Mouse (Mus musculus) CH12.LX (cell line): ENCODE data around the gene Ddost. TPM values are rescaled to one million over a fixed set of nuclear protein-coding genes. Genes with fewer than 3 reads are reported as not detected.

Experiments used
- DNase-seq: peaks from one replicate; pipeline ENCODE4 v3.0.0-alpha.2; 2013; ENCODE audit errors: extremely low read depth
- H3K27ac ChIP-seq: 2 replicates; pipeline ENCODE4 v1.5.1; 2012; ENCODE audit warnings: low read depth, mild to moderate bottlenecking, control low read depth, moderate library complexity; ENCODE audit not compliant: insufficient read depth
- H3K27me3 ChIP-seq: replicated peaks from 2 replicates; pipeline ENCODE3; 2012; ENCODE audit warnings: inconsistent platforms
- H3K36me3 ChIP-seq, 2 experiments: replicated peaks in 1 of 2; 2 replicates each; pipeline versions ENCODE3 to v1.6.1; 2012; ENCODE audit warnings: inconsistent platforms in 1 of 2, low read length in 1 of 2, mild to moderate bottlenecking in 1 of 2, mixed read lengths in 1 of 2, moderate library complexity in 1 of 2; ENCODE audit not compliant: control insufficient read depth in 1 of 2, insufficient read depth in 1 of 2
- H3K4me1 ChIP-seq, 2 experiments: 2 replicates each; pipeline ENCODE4 v1.6.1; 2012; ENCODE audit warnings: inconsistent platforms in 1 of 2, moderate library complexity in 1 of 2; ENCODE audit not compliant: insufficient read depth in 2 of 2, control insufficient read depth in 1 of 2
- H3K4me2 ChIP-seq: 2 replicates; pipeline ENCODE4 v1.6.1; 2012; ENCODE audit warnings: low read depth, mild to moderate bottlenecking, control low read depth; ENCODE audit not compliant: poor library complexity, insufficient read depth, severe bottlenecking
- H3K4me3 ChIP-seq, 3 experiments: fragments of 150-350 bp in 1 of 3; sonication (generic) in 1 of 3; replicated peaks in 1 of 3; 2 replicates each; pipeline versions ENCODE3 to v1.5.1; 2011 to 2012; ENCODE audit warnings: low read depth in 2 of 3, low read length in 2 of 3, mild to moderate bottlenecking in 2 of 3, moderate library complexity in 2 of 3, control low read depth in 1 of 3, improper control_type of control experiment in 1 of 3, inconsistent platforms in 1 of 3, mixed read lengths in 1 of 3; ENCODE audit not compliant: poor library complexity in 1 of 3
- H3K79me2 ChIP-seq: replicated peaks from 2 replicates; pipeline ENCODE4 v1.6.1; 2012; ENCODE audit warnings: mild to moderate bottlenecking, moderate library complexity; ENCODE audit not compliant: control insufficient read depth, poor library complexity, insufficient read depth, severe bottlenecking; ENCODE audit errors: extremely low read depth
- H3K9ac ChIP-seq: 2 replicates; pipeline ENCODE4 v1.6.1; 2012; ENCODE audit warnings: low read depth, mild to moderate bottlenecking, control low read depth, moderate library complexity; ENCODE audit not compliant: insufficient read depth
- H3K9me3 ChIP-seq: replicated peaks from 2 replicates; pipeline ENCODE3; 2012; ENCODE audit warnings: low read length, inconsistent platforms, mixed read lengths
- CHD1 ChIP-seq: IDR thresholded peaks from 2 replicates; pipeline ENCODE4 v1.6.1; 2012; ENCODE audit warnings: low read depth, low read length, improper control_type of control experiment, inconsistent platforms
- E2F4 ChIP-seq: IDR thresholded peaks from 2 replicates; pipeline ENCODE4 v1.6.1; 2011; ENCODE audit warnings: low read depth, low read length, improper control_type of control experiment; ENCODE audit not compliant: insufficient replicate concordance
- ELF1 ChIP-seq: IDR thresholded peaks from 2 replicates; pipeline ENCODE4 v1.6.1; 2014; ENCODE audit warnings: low read depth, mild to moderate bottlenecking, inconsistent platforms, low read length, improper control_type of control experiment
- EP300 ChIP-seq: IDR thresholded peaks from 2 replicates; pipeline ENCODE4 v1.6.1; 2011; ENCODE audit warnings: low read length, improper control_type of control experiment
- GABPA ChIP-seq: IDR thresholded peaks from 2 replicates; pipeline ENCODE4 v1.6.1; 2012; ENCODE audit warnings: low read depth, low read length, improper control_type of control experiment, inconsistent platforms; ENCODE audit not compliant: insufficient replicate concordance
- IRF4 ChIP-seq: IDR thresholded peaks from 2 replicates; pipeline ENCODE4 v1.6.1; 2014; ENCODE audit warnings: low read depth, mild to moderate bottlenecking, inconsistent platforms, low read length, improper control_type of control experiment
- JUN ChIP-seq: IDR thresholded peaks from 2 replicates; pipeline ENCODE4 v1.6.1; 2011; ENCODE audit warnings: low read depth, mild to moderate bottlenecking, low read length, improper control_type of control experiment, moderate library complexity; ENCODE audit not compliant: insufficient read depth
- JUND ChIP-seq: conservative IDR thresholded peaks from 2 replicates; pipeline ENCODE4 v1.6.1; 2011; ENCODE audit warnings: low read depth, low read length, improper control_type of control experiment
- KAT2A ChIP-seq: IDR thresholded peaks from 2 replicates; pipeline ENCODE4 v1.6.1; 2012; ENCODE audit warnings: low read length, improper control_type of control experiment, inconsistent platforms; ENCODE audit not compliant: insufficient replicate concordance
- MAFK ChIP-seq: IDR thresholded peaks from 2 replicates; pipeline ENCODE4 v1.6.1; 2011; ENCODE audit warnings: low read length, improper control_type of control experiment; ENCODE audit not compliant: insufficient replicate concordance
- MAX ChIP-seq: IDR thresholded peaks from 2 replicates; pipeline ENCODE4 v1.6.1; 2011; ENCODE audit warnings: low read length, improper control_type of control experiment
- MAZ ChIP-seq: IDR thresholded peaks from 2 replicates; pipeline ENCODE4 v1.6.1; 2012; ENCODE audit warnings: low read depth, mild to moderate bottlenecking, inconsistent platforms, low read length, improper control_type of control experiment, moderate library complexity
- MXI1 ChIP-seq: IDR thresholded peaks from 2 replicates; pipeline ENCODE4 v1.6.1; 2011; ENCODE audit warnings: mild to moderate bottlenecking, low read depth, low read length, improper control_type of control experiment
- MYC ChIP-seq: IDR thresholded peaks from 2 replicates; pipeline ENCODE4 v1.6.1; 2011; ENCODE audit warnings: low read depth, mild to moderate bottlenecking, improper control_type of control experiment, low read length
- NELFE ChIP-seq: IDR thresholded peaks from 2 replicates; pipeline ENCODE4 v1.6.1; 2011; ENCODE audit warnings: low read depth, low read length, improper control_type of control experiment
- NRF1 ChIP-seq: IDR thresholded peaks from 2 replicates; pipeline ENCODE4 v1.6.1; 2014; ENCODE audit warnings: low read depth, mild to moderate bottlenecking, inconsistent platforms, low read length, improper control_type of control experiment, moderate library complexity
- PAX5 ChIP-seq: IDR thresholded peaks from 2 replicates; pipeline ENCODE4 v1.6.1; 2012; ENCODE audit warnings: low read length, inconsistent platforms, mixed read lengths
- POLR2A ChIP-seq: IDR thresholded peaks from 2 replicates; pipeline ENCODE4 v1.6.1; 2011; ENCODE audit warnings: low read depth, mild to moderate bottlenecking, improper control_type of control experiment, low read length
- RCOR1 ChIP-seq: conservative IDR thresholded peaks from 2 replicates; pipeline ENCODE4 v1.6.1; 2012; ENCODE audit warnings: low read depth, mild to moderate bottlenecking, inconsistent platforms, low read length, improper control_type of control experiment
- SMC3 ChIP-seq: IDR thresholded peaks from 2 replicates; pipeline ENCODE4 v1.6.1; 2011; ENCODE audit warnings: low read depth, low read length, improper control_type of control experiment
- TBP ChIP-seq: conservative IDR thresholded peaks from 2 replicates; pipeline ENCODE4 v1.6.1; 2011; ENCODE audit warnings: low read depth, low read length, improper control_type of control experiment
- TCF12 ChIP-seq: IDR thresholded peaks from 2 replicates; pipeline ENCODE4 v1.6.1; 2014; ENCODE audit warnings: low read depth, mild to moderate bottlenecking, inconsistent platforms, low read length, improper control_type of control experiment
- UBTF ChIP-seq: IDR thresholded peaks from 2 replicates; pipeline ENCODE4 v1.6.1; 2012; ENCODE audit warnings: low read depth, mild to moderate bottlenecking, inconsistent platforms, low read length, improper control_type of control experiment, moderate library complexity
- ZMIZ1 ChIP-seq: IDR thresholded peaks from 2 replicates; pipeline ENCODE4 v1.6.1; 2012; ENCODE audit warnings: low read depth, mild to moderate bottlenecking, inconsistent platforms, low read length, improper control_type of control experiment
- ZNF384 ChIP-seq: IDR thresholded peaks from 2 replicates; pipeline ENCODE4 v1.6.1; 2012; ENCODE audit warnings: low read depth, low read length, improper control_type of control experiment, inconsistent platforms
- dilution Hi-C: fragments of 300-500 bp; cut with MboI; formaldehyde crosslinking; loops from 2 replicates; pipeline ENCODE4 v1.14.3; 2020; ENCODE audit warnings: low sequenced_read_pairs; ENCODE audit not compliant: extremely low pct_unique_long_range_greater_than_20kb, extremely low pct_ligation_motif_present
- in situ Hi-C: fragments of 300-500 bp; cut with MboI; formaldehyde crosslinking; loops from 3 replicates; pipeline ENCODE4 v1.14.3; 2019; ENCODE audit warnings: low sequenced_read_pairs, low pct_ligation_motif_present, low pct_unique_long_range_greater_than_20kb, mixed read lengths
- polyA plus RNA-seq: library from polyadenylated mRNA; unstranded; fragments of >175 nt; gene quantifications from 2 replicates; pipeline ENCODE4 v1.2.1, GENCODE M21; 2012; ENCODE audit warnings: low read depth; ENCODE audit not compliant: insufficient read length
- total RNA-seq, 2 experiments: library from RNA; depleted of rRNA; stranded (reverse); fragments of 300-350 nt in 1 of 2; fragments of >200 nt in 1 of 2; gene quantifications; 2 replicates each; pipeline ENCODE4 v1.2.3; 2012 to 2014

The Ddost gene
- total and polyA plus RNA-seq, 3 experiments, result 163 to 186 (median 164) TPM

DNA sequence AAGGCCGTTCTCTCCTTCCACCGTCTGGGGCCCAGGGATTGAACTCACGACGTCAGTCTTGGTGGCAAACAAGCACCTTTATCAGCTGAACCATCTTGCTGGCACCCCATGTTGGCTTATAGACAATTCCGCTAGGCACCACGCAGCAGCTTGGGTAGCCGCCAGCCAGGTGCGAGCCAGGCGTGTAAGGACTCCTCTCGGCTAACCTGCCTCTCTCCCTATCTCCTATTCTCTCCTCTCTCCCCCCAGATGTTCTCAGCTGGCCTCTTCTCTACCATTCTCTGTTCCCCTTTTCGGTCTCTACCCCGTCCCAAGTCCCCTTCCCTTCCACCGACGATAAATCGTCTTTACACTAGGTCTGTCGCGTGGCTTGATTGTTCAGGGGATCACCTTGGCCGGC, 788 bp upstream of the Ddost start:
- dilution Hi-C loops (no loop called here), in situ Hi-C loops (loop anchor here (25.0 kb wide), 1 partner anchor 341 kb away; no protein-coding TSS in a partner anchor)
- Histone ChIP-seq H3K4me2 (peak overlapping the region; percentile 46), H3K4me1 (peaks cover 4 to 35% of the 10 kb centered on the region in 2 experiments), H3K9ac (peak overlapping the region; percentile 86), H3K79me2 (peaks cover 21% of the 10 kb centered on the region), H3K27me3 (no peaks in the 10 kb centered on the region), H3K9me3 (peaks cover 5% of the 10 kb centered on the region), H3K27ac (0 out of 2 replicates have a peak overlapping the region, but pooled peaks have one; percentile 18), H3K36me3 (peaks cover 13 to 29% of the 10 kb centered on the region in 2 experiments)
- DNase-seq, result peak; percentile 42
- TF ChIP-seq RCOR1 (no peak), TCF12 (peak; percentile 28; the same call in 1 of the 2 replicates), IRF4 (peak; percentile 60), MAFK (no peak), POLR2A (no peak), EP300 (no peak), MAX (peak; percentile 41; the same call in 1 of the 2 replicates), E2F4 (no peak), JUN (no peak), MXI1 (peak; percentile 14; the same call in 1 of the 2 replicates), MAZ (no peak), PAX5 (no peak), MYC (0 out of 2 replicates have a peak, but pooled peaks have one; percentile 27), UBTF (0 out of 2 replicates have a peak, but pooled peaks have one; percentile 53), CHD1 (no peak), JUND (no peak), GABPA (no peak)
- TF ChIP-seq, all 38 proteins: peak for 6
- H3K4me3 ChIP-seq, result peak overlapping the region; percentile 68 to 100 (median 94)

DNA sequence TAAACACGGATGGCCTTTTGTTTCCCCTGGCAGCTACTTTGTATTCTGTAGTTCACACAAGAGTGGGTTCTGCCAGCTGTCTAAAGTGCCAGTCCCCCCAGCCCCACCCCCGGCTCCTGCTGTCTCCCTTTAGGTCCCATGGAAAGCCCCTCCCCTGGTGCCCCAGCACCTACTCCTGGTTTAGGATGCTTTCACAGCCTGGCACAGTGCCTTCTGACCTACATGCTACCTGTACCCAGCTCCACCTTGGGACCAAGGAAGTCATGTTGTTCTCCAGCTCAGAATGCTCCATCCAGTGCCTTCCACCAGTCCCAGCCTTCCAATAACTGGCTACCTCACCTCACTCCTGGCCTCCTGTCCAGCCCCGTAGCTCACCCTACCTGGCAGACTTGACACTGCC, 2.5 kb downstream of the Ddost start:
- H3K9ac ChIP-seq, result no peak overlapping the region
- no peak overlapping the region for H3K27ac ChIP-seq

More for the DNA sequence above, 2.5 kb downstream of the Ddost start:
- TF ChIP-seq UBTF (no peak), TBP (no peak), NRF1 (no peak), GABPA (no peak), ELF1 (no peak), POLR2A (no peak), RCOR1 (no peak), SMC3 (no peak), NELFE (no peak), ZMIZ1 (no peak), EP300 (no peak), CHD1 (no peak), ZNF384 (no peak), KAT2A (no peak)
- Histone ChIP-seq H3K4me3 (no peak overlapping the region), H3K36me3 (peaks cover 43 to 60% of the 10 kb centered on the region in 2 experiments), H3K9me3 (no peaks in the 10 kb centered on the region), H3K4me2 (no peak overlapping the region), H3K4me1 (peaks cover 4 to 35% of the 10 kb centered on the region in 2 experiments), H3K27me3 (no peaks in the 10 kb centered on the region), H3K79me2 (peaks cover 21% of the 10 kb centered on the region)
- no peak for DNase-seq
- in situ Hi-C loops, result loop anchor here (25.0 kb wide), 1 partner anchor 345 kb away; no protein-coding TSS in a partner anchor
- dilution Hi-C loops, result no loop called here
